Mouse (Mus musculus) adrenal gland, postnatal 10 days (tissue): ENCODE measurements at regions not wholly inside any gene's neighbourhood (a gene's known extent, or its start where the extent isn't known, plus 50 kb on each side); places are given as distances from the start of the nearest gene placed in this dataset.

Experiments used
- DNase-seq: peaks from one replicate; pipeline ENCODE4 v3.0.0; 2021; ENCODE audit warnings: mixed read lengths

DNA sequence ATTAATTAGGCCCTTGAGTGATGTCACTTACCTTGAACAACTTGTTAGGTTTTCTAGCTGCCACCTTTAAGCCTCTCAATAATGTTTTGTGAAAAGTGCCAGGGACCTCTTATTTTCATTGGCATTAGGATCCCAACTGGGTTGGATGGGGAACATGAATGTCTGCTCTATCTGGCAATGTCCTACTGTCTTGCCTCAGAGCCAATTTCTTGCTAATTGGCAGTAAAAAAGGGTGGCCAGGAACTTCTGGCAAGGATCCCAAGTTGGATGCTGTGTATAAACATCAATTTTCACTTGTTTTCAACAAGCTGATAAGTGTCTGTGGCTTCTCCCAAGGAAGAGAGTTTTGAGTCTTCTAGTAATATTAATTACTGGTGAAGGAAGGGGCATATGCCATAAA is 118.8 kb upstream of the Tgif2lx1 start:
- DNase-seq, result peak; percentile 5

DNA sequence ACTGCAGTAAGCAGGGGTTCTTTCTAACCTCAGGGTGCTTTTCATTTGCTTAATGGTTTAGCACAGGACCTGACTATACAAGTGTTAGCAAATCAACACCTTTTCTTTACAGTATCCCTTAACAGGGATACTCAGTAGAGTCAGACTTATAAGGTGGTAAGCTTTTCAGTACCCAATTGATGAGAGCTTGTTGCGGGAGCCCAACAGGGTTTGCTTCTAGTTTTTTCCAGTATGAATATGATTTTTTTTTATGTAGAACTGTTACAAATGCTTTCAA is 115.7 kb upstream of the Tgif2lx1 start:
- DNase-seq, result no peak

DNA sequence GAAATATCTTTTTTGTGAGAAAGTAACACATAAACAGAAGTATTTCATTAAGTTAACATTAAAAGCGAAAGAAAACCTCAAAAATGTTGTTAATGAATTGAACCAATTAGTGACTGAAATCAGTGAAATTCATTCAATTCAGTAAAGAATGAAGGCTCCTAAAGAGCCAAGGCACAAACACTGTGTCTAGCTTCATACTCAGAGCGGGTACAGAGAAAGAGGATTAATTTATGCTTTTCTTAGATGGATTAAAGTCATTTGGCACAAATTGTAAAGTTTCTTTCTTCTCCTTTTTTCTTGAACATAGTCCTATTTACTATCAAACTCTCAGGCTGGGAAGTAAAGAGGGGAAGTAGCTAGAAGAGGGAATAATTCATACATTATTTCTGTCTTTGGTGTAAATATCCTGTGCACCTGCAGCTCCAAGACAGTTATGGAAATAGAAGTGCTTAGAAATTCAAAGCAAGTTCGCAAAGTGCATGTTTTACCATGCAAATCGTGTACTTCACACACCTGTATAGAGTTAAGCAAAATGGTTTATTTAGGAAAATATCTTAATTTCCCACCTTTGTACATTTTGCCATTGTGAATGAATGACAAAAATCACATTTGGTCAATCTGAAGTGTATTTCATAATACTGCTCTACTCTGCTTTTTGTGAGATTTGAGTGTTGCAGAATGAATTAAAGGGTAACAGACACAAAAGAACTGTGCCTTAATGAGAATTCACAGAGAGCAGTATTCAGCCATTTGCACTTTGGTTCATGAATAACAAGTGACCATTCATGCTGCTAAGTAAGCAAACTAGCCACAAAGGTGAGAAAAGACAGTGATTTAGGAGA is 115.2 kb upstream of the Tgif2lx1 start:
- no peak for DNase-seq
